Mouse (Mus musculus): Measurements from ENCODE around the gene Tnni3.
"Not testable (repeated sequence)": the region's sequence is repeated elsewhere in the genome, so short reads cannot be mapped to it uniquely, and the experiment has no call there.

Gene Tnni3

GRCm38 (mm10) chr7:4524212-4524922 is at the start of gene Tnni3:
Tnni3 (minus strand) TSS chr7:4524229.
- DNase-seq: not testable (repeated sequence)

- not testable (repeated sequence) for DNase-seq
Observed at GRCm38 (mm10) chr7:4572361-4572760, 48.3 kb upstream of the Tnni3 start.

- DNase-seq: no peak
Observed at GRCm38 (mm10) chr7:4562660-4563059, 38.6 kb upstream of the Tnni3 start.

- DNase-seq: no peak
Observed at GRCm38 (mm10) chr7:4557167-4557560, 33.1 kb upstream of the Tnni3 start.

- DNase-seq: peak; percentile 49
Observed at GRCm38 (mm10) chr7:4556256-4557166, 32.5 kb upstream of the Tnni3 start.

- DNase-seq: no peak
Observed at GRCm38 (mm10) chr7:4547221-4547641, 23.2 kb upstream of the Tnni3 start, which contains the start of gene Syt5. Syt5 (minus strand) TSS chr7:4547541.

- DNase-seq: peak; percentile 33
Observed at GRCm38 (mm10) chr7:4546591-4547131, 22.6 kb upstream of the Tnni3 start.

- DNase-seq: no peak
Observed at GRCm38 (mm10) chr7:4546050-4546449, 22.0 kb upstream of the Tnni3 start.

- DNase-seq: no peak
Observed at GRCm38 (mm10) chr7:4542013-4542412, 18.0 kb upstream of the Tnni3 start.

- no peak for DNase-seq
Observed at GRCm38 (mm10) chr7:4541344-4541743, 17.3 kb upstream of the Tnni3 start.

GRCm38 (mm10) chr7:4539019-4539418 is 15.0 kb upstream of the Tnni3 start:
- no peak for DNase-seq

- DNase-seq: no peak
Observed at GRCm38 (mm10) chr7:4537181-4537580, 13.2 kb upstream of the Tnni3 start.

- DNase-seq: no peak
Observed at GRCm38 (mm10) chr7:4536369-4536768, 12.3 kb upstream of the Tnni3 start.

GRCm38 (mm10) chr7:4532005-4532729 is 8.1 kb upstream of the Tnni3 start, which contains the start of gene Dnaaf3:
Dnaaf3 (minus strand) TSS chr7:4532453.
- DNase-seq: peak; percentile 85

- DNase-seq: not testable (repeated sequence)
Observed at GRCm38 (mm10) chr7:4530166-4530565, 6.1 kb upstream of the Tnni3 start.

- DNase-seq: no peak
Observed at GRCm38 (mm10) chr7:4527302-4527689, 3.3 kb upstream of the Tnni3 start.

- DNase-seq: peak; percentile 51
Observed at GRCm38 (mm10) chr7:4526341-4527301, 2.6 kb upstream of the Tnni3 start.

GRCm38 (mm10) chr7:4523205-4524130 is 561 bp downstream of the Tnni3 start:
- no peak for DNase-seq

- no peak for DNase-seq
Observed at GRCm38 (mm10) chr7:4522292-4522691, 1.7 kb downstream of the Tnni3 start.

- DNase-seq: no peak
Observed at GRCm38 (mm10) chr7:4521231-4522003, 2.6 kb downstream of the Tnni3 start.
